Mouse (Mus musculus): ENCODE measurements around the gene Chrm3. TPM values are rescaled to one million over a fixed set of nuclear protein-coding genes. Genes with fewer than 3 reads are reported as not detected.

Gene Chrm3
- total RNA-seq, 2 experiments from 2014 or later, result 47.7 to 53.6 TPM

Small RNA genes lying within 50 kb of the gene (microRNA-seq; reads per million reads assigned to microRNA genes)
- gene Gm24187, result 0 reads per million in 2 experiments
